Mouse (Mus musculus): ENCODE data around the gene Nrxn2. TPM values are rescaled to one million over a fixed set of nuclear protein-coding genes. Genes with fewer than 3 reads are reported as not detected.

The Nrxn2 gene
- polyA plus RNA-seq, 1 experiment, result 2.9 TPM

- TF ChIP-seq POLR2A (IDR thresholded peaks at IDR 0.05; ENCODE audit: low read depth, low read length) (no peak), CTCF (IDR thresholded peaks at IDR 0.05; ENCODE audit: extremely low read depth, insufficient read length, insufficient replicate concordance, low read depth, low read length) (no peak)
- H3K36me3 ChIP-seq (ENCODE audit: control insufficient read depth, insufficient read depth, low read length), result no peaks in the 10 kb centered on the region
- 39% methylated on average over 9 of the region's 9 CpGs for WGBS
- no peaks in the 10 kb centered on the region; the same call in 1 of the 2 replicates for H3K4me1 ChIP-seq (ENCODE audit: control insufficient read depth, insufficient read depth, insufficient read length, low read length)
- no peak overlapping the region for H3K4me3 ChIP-seq (ENCODE audit: low read depth, low read length)
- H3K27me3 ChIP-seq (ENCODE audit: control insufficient read depth, insufficient read depth, low read length), result peaks cover 10% of the 10 kb centered on the region
- H3K27ac ChIP-seq (ENCODE audit: insufficient read depth, low read depth, low read length), result no peak overlapping the region
Observed at GRCm38 (mm10) chr19:6416124-6416770, 2.3 kb upstream of the Nrxn2 start.

- no peak overlapping the region for H3K27ac ChIP-seq (ENCODE audit: insufficient read depth, low read depth, low read length)
Observed at GRCm38 (mm10) chr19:6416894-6417761, 1.4 kb upstream of the Nrxn2 start.

DNA sequence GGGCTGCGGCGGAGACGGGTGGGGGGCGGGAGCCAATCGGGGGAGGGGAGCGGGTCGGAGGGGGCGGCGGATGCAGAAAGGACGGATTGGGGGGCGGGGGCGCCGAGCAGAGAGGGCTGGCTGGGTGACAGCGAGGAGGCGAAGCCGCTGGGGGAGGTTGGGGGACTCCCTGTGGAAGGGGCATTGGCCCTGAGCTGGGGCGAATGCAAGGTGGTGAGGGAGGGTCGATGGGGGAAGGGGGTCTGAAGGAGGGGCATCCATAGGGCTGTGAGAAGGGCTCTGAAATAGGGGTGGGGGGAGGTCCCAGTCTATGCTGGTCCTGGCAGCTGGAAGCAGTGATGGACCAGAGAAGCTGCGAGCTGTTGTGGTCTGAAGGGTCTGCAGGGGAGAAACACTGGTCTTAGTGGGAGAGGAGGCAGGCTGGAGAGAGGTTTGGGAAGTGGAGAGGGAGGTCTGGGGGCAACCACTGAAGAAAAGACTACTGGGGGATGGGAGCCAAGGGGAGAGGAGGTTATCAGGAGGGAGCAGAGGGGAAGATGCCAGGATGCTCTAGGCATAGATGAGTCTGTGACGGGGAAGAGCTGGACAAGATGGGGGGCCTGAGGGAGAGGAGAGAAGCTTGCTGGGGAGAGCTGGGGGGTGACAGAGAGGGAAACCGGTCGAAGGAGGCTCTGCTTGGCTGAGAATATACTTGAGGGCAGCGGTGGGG is 607 bp downstream of the Nrxn2 start:
- Histone ChIP-seq H3K4me3 (ENCODE audit: low read depth, low read length) (no peak overlapping the region), H3K4me1 (ENCODE audit: control insufficient read depth, insufficient read depth, insufficient read length, low read length) (no peaks in the 10 kb centered on the region; the same call in 1 of the 2 replicates), H3K36me3 (ENCODE audit: control insufficient read depth, insufficient read depth, low read length) (no peaks in the 10 kb centered on the region), H3K27me3 (ENCODE audit: control insufficient read depth, insufficient read depth, low read length) (peaks cover 10% of the 10 kb centered on the region), H3K27ac (ENCODE audit: insufficient read depth, low read depth, low read length) (no peak overlapping the region)
- TF ChIP-seq POLR2A (IDR thresholded peaks at IDR 0.05; ENCODE audit: low read depth, low read length), result no peak
- TF ChIP-seq CTCF (IDR thresholded peaks at IDR 0.05; ENCODE audit: extremely low read depth, insufficient read length, insufficient replicate concordance, low read depth, low read length), result no peak
- WGBS, result 24% methylated on average over 13 of the region's 23 CpGs

More at GRCm38 (mm10) chr19:6416894-6417761, 1.4 kb upstream of the Nrxn2 start:
- H3K36me3 ChIP-seq (ENCODE audit: control insufficient read depth, insufficient read depth, low read length), result no peaks in the 10 kb centered on the region
- no peak for TF ChIP-seq CTCF (IDR thresholded peaks at IDR 0.05; ENCODE audit: extremely low read depth, insufficient read length, insufficient replicate concordance, low read depth, low read length)
- TF ChIP-seq POLR2A (IDR thresholded peaks at IDR 0.05; ENCODE audit: low read depth, low read length), result no peak
- 48% methylated on average over 12 of the region's 12 CpGs for WGBS
- H3K27me3 ChIP-seq (ENCODE audit: control insufficient read depth, insufficient read depth, low read length), result peaks cover 10% of the 10 kb centered on the region
- H3K4me3 ChIP-seq (ENCODE audit: low read depth, low read length), result no peak overlapping the region
- H3K4me1 ChIP-seq (ENCODE audit: control insufficient read depth, insufficient read depth, insufficient read length, low read length), result no peaks in the 10 kb centered on the region; the same call in 1 of the 2 replicates

DNA sequence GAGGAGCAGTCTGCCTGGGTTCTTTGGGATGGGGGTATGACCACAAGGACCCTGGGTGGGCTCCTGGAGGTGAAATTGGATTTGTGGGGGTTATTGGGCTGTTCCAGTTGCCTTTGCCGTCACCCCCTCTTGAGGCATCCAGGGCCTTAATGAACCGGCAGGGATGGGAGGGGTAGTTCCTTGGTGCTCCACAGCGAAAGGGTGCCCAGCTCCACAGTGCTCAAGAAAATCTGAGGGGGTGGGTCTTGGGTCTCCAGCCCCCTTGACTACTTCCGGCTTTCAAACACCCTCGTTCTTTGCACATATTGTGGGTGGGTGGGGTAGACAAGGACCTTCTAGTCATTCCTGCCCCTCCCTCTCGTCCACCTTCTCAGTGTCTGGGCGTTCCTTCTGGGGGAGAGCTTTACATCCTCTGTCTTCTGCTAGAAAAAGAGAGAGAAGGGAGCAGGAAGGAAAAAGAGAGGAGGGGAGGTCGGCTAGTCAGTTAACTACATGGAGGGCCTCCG is 1.3 kb downstream of the Nrxn2 start:
- Histone ChIP-seq H3K27ac (ENCODE audit: insufficient read depth, low read depth, low read length) (no peak overlapping the region), H3K4me1 (ENCODE audit: control insufficient read depth, insufficient read depth, insufficient read length, low read length) (no peaks in the 10 kb centered on the region; the same call in 1 of the 2 replicates), H3K36me3 (ENCODE audit: control insufficient read depth, insufficient read depth, low read length) (no peaks in the 10 kb centered on the region), H3K27me3 (ENCODE audit: control insufficient read depth, insufficient read depth, low read length) (peaks cover 10% of the 10 kb centered on the region), H3K4me3 (ENCODE audit: low read depth, low read length) (no peak overlapping the region)
- TF ChIP-seq POLR2A (IDR thresholded peaks at IDR 0.05; ENCODE audit: low read depth, low read length), result no peak
- TF ChIP-seq CTCF (IDR thresholded peaks at IDR 0.05; ENCODE audit: extremely low read depth, insufficient read length, insufficient replicate concordance, low read depth, low read length), result no peak
- 61% methylated on average over 9 of the region's 9 CpGs for WGBS

- Histone ChIP-seq H3K27me3 (ENCODE audit: control insufficient read depth, insufficient read depth, low read length) (peaks cover 10% of the 10 kb centered on the region), H3K4me3 (ENCODE audit: low read depth, low read length) (no peak overlapping the region), H3K27ac (ENCODE audit: insufficient read depth, low read depth, low read length) (no peak overlapping the region), H3K36me3 (ENCODE audit: control insufficient read depth, insufficient read depth, low read length) (no peaks in the 10 kb centered on the region), H3K4me1 (ENCODE audit: control insufficient read depth, insufficient read depth, insufficient read length, low read length) (no peaks in the 10 kb centered on the region; the same call in 1 of the 2 replicates)
- TF ChIP-seq CTCF (IDR thresholded peaks at IDR 0.05; ENCODE audit: extremely low read depth, insufficient read length, insufficient replicate concordance, low read depth, low read length), result no peak
- no peak for TF ChIP-seq POLR2A (IDR thresholded peaks at IDR 0.05; ENCODE audit: low read depth, low read length)
- 41% methylated on average over 19 of the region's 19 CpGs for WGBS
Observed at GRCm38 (mm10) chr19:6420481-6421210, 2.1 kb downstream of the Nrxn2 start.

DNA sequence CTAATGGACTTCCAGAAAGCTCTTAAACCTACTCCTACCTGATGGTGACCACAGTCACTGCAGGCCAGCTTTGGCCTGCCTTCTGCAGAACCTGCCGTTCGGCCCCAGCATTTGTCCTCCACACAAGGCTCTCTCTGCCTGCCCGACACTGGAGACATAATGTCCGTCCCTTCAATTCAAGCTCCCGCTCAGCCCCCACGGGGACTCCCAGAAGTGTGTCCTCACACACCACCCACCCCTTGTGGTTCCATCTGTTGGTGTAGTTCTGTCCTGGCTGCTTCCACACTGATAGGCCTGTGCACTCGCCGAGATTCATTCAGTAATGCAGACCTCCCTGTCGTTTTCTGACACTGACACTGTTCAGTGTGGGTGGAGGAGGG is 2.7 kb downstream of the Nrxn2 start:
- TF ChIP-seq CTCF (IDR thresholded peaks at IDR 0.05; ENCODE audit: extremely low read depth, insufficient read length, insufficient replicate concordance, low read depth, low read length) (no peak), POLR2A (IDR thresholded peaks at IDR 0.05; ENCODE audit: low read depth, low read length) (no peak)
- Histone ChIP-seq H3K36me3 (ENCODE audit: control insufficient read depth, insufficient read depth, low read length) (no peaks in the 10 kb centered on the region), H3K27me3 (ENCODE audit: control insufficient read depth, insufficient read depth, low read length) (peaks cover 10% of the 10 kb centered on the region), H3K4me1 (ENCODE audit: control insufficient read depth, insufficient read depth, insufficient read length, low read length) (no peaks in the 10 kb centered on the region; the same call in 1 of the 2 replicates), H3K27ac (ENCODE audit: insufficient read depth, low read depth, low read length) (no peak overlapping the region), H3K4me3 (ENCODE audit: low read depth, low read length) (no peak overlapping the region)
- WGBS, result 76% methylated on average over 9 of the region's 9 CpGs

Measured in small intestine, adult 2 months (tissue).